Mouse (Mus musculus): ENCODE measurements around the gene Olfr397.

Olfr397 gene

DNA sequence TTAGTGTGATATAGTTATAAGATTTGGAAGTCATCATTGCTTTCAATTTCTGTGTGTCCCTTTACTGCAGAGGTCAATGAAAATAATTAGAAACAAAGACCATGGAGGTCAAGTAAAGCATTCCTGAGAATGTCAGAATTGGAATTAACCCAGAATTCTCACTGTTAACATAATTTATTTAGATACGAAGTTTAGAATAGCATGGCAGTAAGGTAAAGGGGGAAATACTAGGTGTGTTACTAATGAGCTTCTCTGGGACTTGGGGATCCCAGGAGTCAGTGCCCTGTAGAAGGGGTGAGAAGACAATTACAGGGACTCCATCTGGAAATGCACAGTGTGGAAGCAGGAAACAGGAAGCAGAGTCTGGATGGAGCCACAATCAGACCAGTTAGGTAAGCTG, at the start of gene Olfr397:
Gene Olfr397 (plus strand): TSS at position 301 of the 400 bp plus-strand sequence.
- DNase-seq: no peak

DNA sequence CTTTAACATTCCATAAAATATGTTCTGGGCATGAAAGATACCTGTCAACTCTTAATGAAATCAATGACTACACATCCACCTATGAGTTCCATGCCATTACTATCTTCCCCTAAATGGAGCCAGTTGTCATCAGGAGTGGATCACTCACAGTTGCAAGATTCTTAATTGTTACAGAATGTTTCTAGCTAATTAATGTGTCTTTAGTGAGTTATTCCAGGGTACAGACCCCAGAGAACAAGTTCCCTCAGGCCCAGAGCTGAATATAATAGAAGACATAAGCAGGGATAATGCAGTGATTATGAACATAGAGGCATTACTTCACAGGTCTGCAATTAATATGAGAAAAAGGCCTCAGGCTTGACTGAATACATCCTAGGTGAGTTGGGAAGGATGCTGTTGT, 24.2 kb upstream of the Olfr397 start, which contains the start of gene Olfr23:
Gene Olfr23 (plus strand): TSS at position 301 of the 400 bp plus-strand sequence.
- DNase-seq: no peak

DNA sequence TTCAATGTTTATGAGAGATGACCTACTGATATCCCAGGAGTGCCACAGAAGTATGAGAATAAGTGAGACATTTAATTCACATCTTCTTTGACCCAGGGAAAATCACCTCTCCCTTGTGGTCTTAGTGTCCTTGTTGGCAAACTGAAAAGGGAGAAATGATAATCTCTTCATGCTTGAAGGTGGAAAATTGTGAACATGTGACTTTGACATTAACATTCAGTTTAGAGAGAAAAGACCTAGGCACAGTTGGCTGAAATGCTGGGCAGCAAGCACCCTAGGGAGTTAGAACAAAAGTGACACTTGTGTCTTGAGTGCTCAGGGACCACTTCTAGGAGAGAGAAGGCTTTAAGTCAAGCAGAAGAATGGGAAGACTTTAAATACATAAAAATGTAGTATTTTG, 29.7 kb downstream of the Olfr397 start, which contains the start of gene Olfr398:
Gene Olfr398 (minus strand): TSS at position 101 of the 400 bp plus-strand sequence.
- no peak for DNase-seq

DNA sequence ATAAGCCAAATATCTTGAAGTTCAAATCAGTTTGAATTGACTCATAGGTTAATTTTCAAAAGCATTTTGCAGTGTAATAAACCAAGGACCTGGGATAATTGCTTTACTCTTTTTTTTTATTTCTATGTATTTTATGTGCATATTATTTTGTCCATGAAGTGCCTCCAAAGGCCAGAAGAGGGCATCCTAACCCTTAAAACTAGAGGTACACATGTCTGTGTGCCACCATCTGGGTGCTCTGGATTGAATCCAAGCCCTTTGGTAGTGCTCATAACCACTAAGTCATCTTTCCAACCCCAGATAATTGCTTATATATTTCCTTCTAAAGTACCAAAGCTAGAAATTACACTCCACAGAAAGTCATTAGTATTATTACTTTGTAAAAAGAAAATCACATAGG, 32.5 kb downstream of the Olfr397 start:
- DNase-seq: peak; percentile 23 to 48

Data from kidney, postnatal 36 days (tissue).